Mouse (Mus musculus) cerebellum, adult 2 months (tissue): ENCODE measurements around the gene Gm7682. TPM values are rescaled to one million over a fixed set of nuclear protein-coding genes. Genes with fewer than 3 reads are reported as not detected.
"Not testable (repeated sequence)": the region's sequence is repeated elsewhere in the genome, so short reads cannot be mapped to it uniquely, and the experiment has no call there.

Experiments used
- DNase-seq, 2 experiments: peaks; one replicate each; pipeline ENCODE4 v3.0.0; 2021
- H3K27ac ChIP-seq: fragments of 200-500 bp; 2 replicates; pipeline ENCODE4 v1.5.1; 2012; ENCODE audit warnings: low read length, control low read depth, inconsistent platforms; ENCODE audit not compliant: insufficient read depth
- H3K27me3 ChIP-seq: fragments of 200-500 bp; 2 replicates; pipeline ENCODE4 v1.6.1; 2012; ENCODE audit warnings: inconsistent platforms, mild to moderate bottlenecking, low read length, moderate library complexity; ENCODE audit not compliant: control insufficient read depth, insufficient read depth
- H3K4me1 ChIP-seq: fragments of 200-500 bp; 2 replicates; pipeline ENCODE4 v1.6.1; 2011; ENCODE audit warnings: low read length; ENCODE audit not compliant: control insufficient read depth, insufficient read depth
- H3K4me3 ChIP-seq: fragments of 200-500 bp; replicated peaks from 2 replicates; pipeline ENCODE3; 2011; ENCODE audit warnings: mild to moderate bottlenecking, low read depth, low read length, control low read depth; ENCODE audit not compliant: insufficient read depth
- WGBS: fragments of 180-500 bp; shearing (Covaris S2); methylation state at CpG from one replicate; pipeline ENCODE4 v1.1.7; 2018; 5-methylcytosine and 5-hydroxymethylcytosine counted together
- polyA plus RNA-seq: library from polyadenylated mRNA; depleted of rRNA; stranded (reverse); fragments of >200 nt; gene quantifications from 2 replicates; pipeline ENCODE4 v1.2.3, GENCODE M21; 2012; rRNA removed

Gene Gm7682
- not detected in 2 replicates for polyA plus RNA-seq

DNA sequence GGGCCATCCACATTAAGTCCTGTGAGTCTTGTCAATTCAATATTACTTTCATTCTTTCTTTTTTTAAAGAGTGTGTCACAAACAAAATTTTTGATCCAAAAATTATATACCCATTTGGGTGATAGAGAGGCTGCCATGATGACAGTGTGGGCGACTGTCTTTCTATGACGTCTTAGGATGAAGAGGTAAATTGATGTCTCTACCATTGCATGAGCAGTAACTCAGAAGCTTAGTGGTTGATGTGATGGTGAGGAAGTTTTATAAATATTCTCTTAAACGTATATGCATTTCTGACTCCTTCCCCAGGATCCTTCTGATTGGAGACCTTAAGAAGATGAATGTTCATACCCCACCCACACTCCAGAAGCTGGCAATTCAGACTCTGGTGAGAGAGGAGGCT, at the start of gene Gm7682:
Gm7682 (plus strand) TSS at position 301 of the 400 bp plus-strand sequence.
- DNase-seq, H3K4me1 ChIP-seq, H3K27me3 ChIP-seq, H3K4me3 ChIP-seq, H3K27ac ChIP-seq: not testable (repeated sequence)
- no CpG with 5 or more reads among the region's 3 CpGs for WGBS

Other genes with a start within 250 kb of the Gm7682 start
- gene Gm3106, start 227.8 kb upstream of the Gm7682 start, polyA plus RNA-seq = not detected in 2 replicates
- not detected in 2 replicates for gene A430089I19Rik, start 139.0 kb upstream of the Gm7682 start, polyA plus RNA-seq
- gene Gm6502, start 131.3 kb upstream of the Gm7682 start, polyA plus RNA-seq = not detected in 2 replicates
- gene AA792892, start 106.0 kb upstream of the Gm7682 start, polyA plus RNA-seq = not detected in 2 replicates
- not detected in 2 replicates for gene Gm3139, start 80.5 kb downstream of the Gm7682 start, polyA plus RNA-seq
- gene Gm3147, start 170.6 kb downstream of the Gm7682 start, polyA plus RNA-seq = not detected in 2 replicates
- not detected in 2 replicates for gene Gm6509, start 178.2 kb downstream of the Gm7682 start, polyA plus RNA-seq
- not detected in 2 replicates for gene Gm6205, start 202.6 kb downstream of the Gm7682 start, polyA plus RNA-seq